Mouse (Mus musculus) spleen, adult 18-20 months (tissue): ENCODE results near the gene Dll4.

Experiments used
- DNase-seq, 2 experiments: peaks; one replicate each; pipeline ENCODE4 v3.0.0; 2022; ENCODE audit warnings: mixed read lengths in 2 of 2

Gene Dll4

GRCm38 (mm10) chr2:119312380-119312958 lies 13.1 kb upstream of the Dll4 start:
- DNase-seq, result no peak

- DNase-seq, result no peak
These were observed 11.7 kb upstream of the Dll4 start for GRCm38 (mm10) chr2:119313780-119314479.

- DNase-seq, result no peak
These were observed 10.8 kb upstream of the Dll4 start for GRCm38 (mm10) chr2:119314742-119315310.

GRCm38 (mm10) chr2:119318043-119318710 lies 7.4 kb upstream of the Dll4 start:
- DNase-seq, result no peak

- DNase-seq, result no peak
These were observed 5.0 kb upstream of the Dll4 start for GRCm38 (mm10) chr2:119320571-119320970.

GRCm38 (mm10) chr2:119321771-119322586 lies 3.6 kb upstream of the Dll4 start:
- DNase-seq, result no peak

GRCm38 (mm10) chr2:119322587-119323300 lies 2.8 kb upstream of the Dll4 start:
- DNase-seq, result no peak

- no peak for DNase-seq
These were observed 1.6 kb upstream of the Dll4 start for GRCm38 (mm10) chr2:119323866-119324575.

GRCm38 (mm10) chr2:119324576-119325318 lies 837 bp upstream of the Dll4 start:
- no peak for DNase-seq

- no peak for DNase-seq
These were observed 847 bp downstream of the Dll4 start for GRCm38 (mm10) chr2:119326161-119327101.

GRCm38 (mm10) chr2:119327102-119327480 lies 1.5 kb downstream of the Dll4 start:
- no peak for DNase-seq

GRCm38 (mm10) chr2:119327942-119328526 lies 2.5 kb downstream of the Dll4 start:
- DNase-seq, result no peak

GRCm38 (mm10) chr2:119328546-119328945 lies 3.0 kb downstream of the Dll4 start:
- DNase-seq, result no peak

- DNase-seq, result no peak
These were observed 3.7 kb downstream of the Dll4 start for GRCm38 (mm10) chr2:119329123-119329817.

- no peak for DNase-seq
These were observed 5.2 kb downstream of the Dll4 start for GRCm38 (mm10) chr2:119330795-119331194.

GRCm38 (mm10) chr2:119332177-119332661 lies 6.6 kb downstream of the Dll4 start:
- DNase-seq, result no peak

GRCm38 (mm10) chr2:119334135-119334534 lies 8.6 kb downstream of the Dll4 start:
- no peak for DNase-seq

- no peak for DNase-seq
These were observed 9.5 kb downstream of the Dll4 start for GRCm38 (mm10) chr2:119334964-119335525.
